Mouse (Mus musculus): Measurements from ENCODE around the gene Olfr1449.

DNA sequence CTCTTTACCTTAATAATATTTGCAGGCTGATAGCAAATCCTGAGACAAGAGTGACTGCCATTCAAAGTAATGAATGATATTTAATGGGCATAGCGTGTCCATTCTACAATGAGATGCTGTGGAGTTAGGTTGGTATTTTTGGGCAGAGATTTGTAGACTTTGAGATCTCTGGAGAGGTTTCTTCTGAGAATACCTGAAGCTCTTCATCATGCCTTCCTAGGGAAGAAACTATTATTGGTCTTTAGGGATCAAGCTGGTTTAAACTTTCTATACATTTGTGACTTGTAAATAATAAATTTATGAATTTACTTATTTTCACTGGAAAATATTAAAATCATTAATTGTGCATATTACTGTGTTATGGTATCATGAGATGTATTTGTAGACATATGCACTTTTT is 37.2 kb upstream of the Olfr1449 start, which contains the start of gene Olfr1446:
- no peak for TF ChIP-seq CTCF (IDR thresholded peaks at IDR 0.05; ENCODE audit: extremely low read depth, insufficient read length, insufficient replicate concordance, low read depth, low read length)
- TF ChIP-seq POLR2A (IDR thresholded peaks at IDR 0.05; ENCODE audit: low read depth, low read length) = no peak

Measured in small intestine, adult 2 months (tissue).